Mouse (Mus musculus) embryonic fibroblast, embryonic 13.5 days (primary cell): Measurements from ENCODE around the gene Cep68. TPM values are rescaled to one million over a fixed set of nuclear protein-coding genes. Genes with fewer than 3 reads are reported as not detected.
"Not testable (repeated sequence)": the region's sequence is repeated elsewhere in the genome, so short reads cannot be mapped to it uniquely, and the experiment has no call there.

ENCODE experiments used
- H3K27ac ChIP-seq: 2 replicates; pipeline ENCODE4 v1.5.1; 2012; ENCODE audit warnings: low read length, control low read depth, inconsistent platforms; ENCODE audit not compliant: insufficient read depth
- H3K4me1 ChIP-seq: 2 replicates; pipeline ENCODE4 v1.6.1; 2011; ENCODE audit warnings: low read length; ENCODE audit not compliant: control insufficient read depth, insufficient read depth
- H3K4me3 ChIP-seq: 2 replicates; pipeline ENCODE4 v1.5.1; 2011; ENCODE audit warnings: mild to moderate bottlenecking, control low read depth, low read length; ENCODE audit not compliant: insufficient read depth
- CTCF ChIP-seq: IDR thresholded peaks from 2 replicates; pipeline ENCODE4 v1.5.1; 2011; ENCODE audit warnings: mild to moderate bottlenecking, control low read depth, low read length, moderate library complexity, borderline replicate concordance; ENCODE audit not compliant: insufficient read depth
- POLR2A ChIP-seq: IDR thresholded peaks from 2 replicates; pipeline ENCODE4 v1.6.1; 2011; ENCODE audit warnings: low read depth, mild to moderate bottlenecking, control low read depth, low read length, moderate library complexity
- polyA plus RNA-seq: library from polyadenylated mRNA; stranded (reverse); fragments of >200 nt; gene quantifications from 2 replicates; pipeline ENCODE4 v1.2.4, GENCODE M21; 2011; ENCODE audit warnings: low read depth; ENCODE audit not compliant: missing spikeins, insufficient read length

Cep68 gene
- polyA plus RNA-seq, 1 experiment, result 17.4 TPM

DNA sequence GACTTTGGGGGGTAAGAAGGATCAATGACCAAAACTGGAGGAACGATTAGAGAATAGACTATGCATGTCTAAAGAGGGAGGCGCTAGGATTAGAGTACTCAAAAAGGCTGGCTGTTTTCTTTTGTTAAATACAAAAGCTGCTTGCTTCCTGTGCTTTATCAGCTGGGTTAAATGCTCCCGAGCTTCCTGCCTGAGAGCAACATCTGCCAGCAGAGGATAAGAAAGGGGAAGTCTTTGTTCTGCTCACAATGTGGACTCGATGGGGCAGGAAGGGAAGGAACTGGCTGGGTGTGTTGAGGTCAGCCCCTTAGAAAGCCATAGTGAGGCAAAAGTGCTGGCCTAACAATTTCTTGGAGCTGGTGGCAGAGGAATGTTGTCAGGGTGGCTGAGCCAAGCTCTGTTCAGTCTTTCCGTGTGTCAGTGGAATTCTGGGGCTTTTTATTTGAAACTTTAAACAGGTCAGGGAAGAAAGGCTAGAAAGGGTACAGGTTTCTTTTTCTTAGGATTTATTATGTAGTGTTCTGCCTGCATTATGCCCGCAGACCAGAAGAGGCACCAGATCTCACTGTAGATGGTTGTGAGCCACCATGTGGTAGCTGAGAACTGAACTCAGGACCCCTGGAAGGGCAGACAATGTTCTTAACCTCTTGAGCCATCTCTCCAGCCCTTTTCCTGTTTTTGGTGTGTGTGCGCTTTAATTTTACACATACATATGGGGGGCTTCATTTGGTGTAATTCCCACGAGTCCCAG lies 17.9 kb downstream of the Cep68 start:
- H3K27ac ChIP-seq, result no peak overlapping the region
- TF ChIP-seq CTCF (no peak), POLR2A (no peak)
- no peaks in the 10 kb centered on the region for H3K4me1 ChIP-seq
- no peak overlapping the region for H3K4me3 ChIP-seq

GRCm38 (mm10) chr11:20230286-20230685 lies 18.9 kb downstream of the Cep68 start:
- Histone ChIP-seq H3K27ac (no peak overlapping the region), H3K4me3 (no peak overlapping the region), H3K4me1 (no peaks in the 10 kb centered on the region)
- TF ChIP-seq CTCF, result no peak
- TF ChIP-seq POLR2A, result no peak

GRCm38 (mm10) chr11:20229311-20229710 lies 19.9 kb downstream of the Cep68 start:
- TF ChIP-seq POLR2A, result no peak
- TF ChIP-seq CTCF, result no peak

DNA sequence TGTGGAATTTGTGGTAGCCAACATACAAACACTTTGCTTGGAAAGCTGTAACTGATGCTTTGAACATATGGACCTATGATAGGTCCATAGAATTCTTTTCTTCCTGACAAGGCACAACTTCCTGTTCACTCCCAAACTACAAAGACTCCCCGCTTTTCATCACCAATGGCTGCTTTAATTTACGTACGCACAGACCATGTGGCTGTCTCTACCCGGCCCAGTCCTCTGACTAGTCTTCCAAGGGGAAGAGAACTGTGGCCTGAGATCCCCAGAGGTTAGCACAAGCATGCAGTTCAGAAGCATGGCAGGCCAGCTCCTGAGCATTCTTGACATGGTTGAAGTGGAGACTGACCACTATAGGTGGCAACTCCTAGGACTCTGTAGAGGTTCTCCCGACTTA lies 20.6 kb downstream of the Cep68 start:
- H3K4me3 ChIP-seq, result no peak overlapping the region
- no peaks in the 10 kb centered on the region for H3K4me1 ChIP-seq
- no peak overlapping the region for H3K27ac ChIP-seq
- no peak for TF ChIP-seq POLR2A
- no peak for TF ChIP-seq CTCF

More at GRCm38 (mm10) chr11:20229311-20229710, 19.9 kb downstream of the Cep68 start:
- Histone ChIP-seq H3K27ac (no peak overlapping the region), H3K4me1 (no peaks in the 10 kb centered on the region), H3K4me3 (no peak overlapping the region)

DNA sequence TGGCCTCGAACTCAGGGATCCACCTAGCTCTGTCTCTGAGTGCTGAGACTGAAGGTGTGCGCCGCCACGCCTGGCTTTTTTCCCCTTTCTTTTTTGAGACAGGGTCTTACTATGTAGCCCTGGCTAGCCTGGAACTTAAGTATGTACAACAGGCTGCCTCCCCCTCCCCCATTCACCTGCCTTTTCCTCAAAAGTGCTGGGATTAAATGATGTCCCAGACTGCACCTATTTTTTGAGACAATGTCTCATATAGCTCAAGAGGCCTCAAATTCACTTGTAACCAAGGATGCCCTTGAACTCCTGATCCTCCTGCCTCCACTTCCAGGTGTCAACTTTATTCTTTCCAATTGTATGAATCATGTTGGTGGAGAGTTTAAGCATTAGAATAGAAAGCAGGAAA lies 23.3 kb downstream of the Cep68 start:
- TF ChIP-seq POLR2A (no peak), CTCF (no peak)

GRCm38 (mm10) chr11:20224196-20224595 lies 25.0 kb downstream of the Cep68 start:
- TF ChIP-seq POLR2A (no peak), CTCF (no peak)
- Histone ChIP-seq H3K4me3 (no peak overlapping the region), H3K27ac (no peak overlapping the region), H3K4me1 (no peaks in the 10 kb centered on the region)

More for the DNA sequence above, 23.3 kb downstream of the Cep68 start:
- Histone ChIP-seq H3K27ac (no peak overlapping the region), H3K4me1 (no peaks in the 10 kb centered on the region), H3K4me3 (no peak overlapping the region)

- not testable (repeated sequence) for H3K27ac ChIP-seq, H3K4me3 ChIP-seq, H3K4me1 ChIP-seq
These were observed 27.6 kb downstream of the Cep68 start for GRCm38 (mm10) chr11:20221671-20222070.

- TF ChIP-seq POLR2A (no peak), CTCF (no peak)
- H3K27ac ChIP-seq, result no peak overlapping the region
- no peaks in the 10 kb centered on the region; the same call in 1 of the 2 replicates for H3K4me1 ChIP-seq
- no peak overlapping the region for H3K4me3 ChIP-seq
These were observed 32.0 kb downstream of the Cep68 start for GRCm38 (mm10) chr11:20217227-20217626.

DNA sequence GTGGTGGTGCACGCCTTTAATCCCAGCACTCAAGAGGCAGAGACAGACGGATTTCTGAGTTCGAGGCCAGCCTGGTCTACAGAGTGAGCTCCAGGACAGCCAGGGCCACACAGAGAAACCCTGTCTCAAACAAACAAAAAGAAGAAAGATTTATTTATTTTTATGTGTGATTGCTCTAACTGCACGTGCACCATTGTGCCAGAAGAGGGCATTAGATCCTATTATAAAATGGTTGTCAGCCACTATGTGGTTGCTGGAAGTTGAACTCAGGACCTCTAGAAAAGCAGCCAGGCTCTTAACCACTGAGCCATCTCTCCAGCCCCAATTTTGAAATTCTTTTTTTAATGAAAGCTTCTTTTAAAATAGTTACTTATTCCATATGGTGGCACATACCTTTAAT lies 32.8 kb downstream of the Cep68 start:
- no peaks in the 10 kb centered on the region; the same call in 1 of the 2 replicates for H3K4me1 ChIP-seq
- no peak overlapping the region for H3K27ac ChIP-seq
- no peak overlapping the region for H3K4me3 ChIP-seq
- TF ChIP-seq POLR2A (no peak), CTCF (no peak)

DNA sequence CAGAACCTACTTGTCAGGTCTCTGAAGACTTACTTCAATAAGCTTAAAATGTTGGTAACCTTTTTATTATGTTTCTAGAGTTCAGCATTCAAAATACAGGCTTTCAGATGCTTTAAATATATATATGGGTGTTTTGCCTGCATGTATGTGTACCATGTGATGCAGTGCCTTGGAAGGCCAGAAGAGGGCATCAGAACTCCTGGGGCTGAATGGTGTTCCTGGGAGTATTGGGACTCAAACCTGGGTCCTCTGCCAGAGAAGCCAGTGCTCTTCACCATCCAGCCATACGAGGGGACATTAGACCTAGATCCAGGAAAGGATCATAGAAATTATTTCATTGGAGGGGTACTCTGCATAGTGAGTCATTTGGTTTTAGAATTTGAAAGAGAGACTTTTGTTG lies 34.5 kb downstream of the Cep68 start:
- H3K4me3 ChIP-seq, result no peak overlapping the region
- TF ChIP-seq CTCF, result no peak
- TF ChIP-seq POLR2A, result no peak
- no peak overlapping the region for H3K27ac ChIP-seq
- peaks cover 2% of the 10 kb centered on the region for H3K4me1 ChIP-seq

- Histone ChIP-seq H3K4me3 (no peak overlapping the region), H3K27ac (no peak overlapping the region), H3K4me1 (peaks cover 2% of the 10 kb centered on the region)
- TF ChIP-seq POLR2A (no peak), CTCF (no peak)
These were observed 37.4 kb downstream of the Cep68 start for GRCm38 (mm10) chr11:20211838-20212237.

DNA sequence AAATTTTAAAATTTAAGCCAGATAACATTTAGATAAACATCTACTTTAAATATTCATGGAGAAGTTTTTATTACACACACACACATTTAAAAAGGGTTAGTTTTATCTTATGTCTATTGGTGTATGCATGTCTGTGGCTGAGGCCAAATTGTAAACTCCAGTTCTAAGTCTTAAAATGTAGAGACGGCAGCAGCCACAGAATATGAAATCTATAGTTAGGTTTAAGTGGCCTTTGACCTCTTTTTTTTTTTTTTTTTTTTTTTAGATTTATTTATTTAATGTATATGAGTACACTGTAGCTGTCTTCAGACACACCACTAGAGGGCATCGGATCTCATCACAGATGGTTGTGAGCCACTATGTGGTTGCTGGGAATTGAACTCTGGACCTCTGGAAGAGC lies 41.6 kb downstream of the Cep68 start:
- Histone ChIP-seq H3K4me1 (peaks cover 4% of the 10 kb centered on the region), H3K27ac (no peak overlapping the region), H3K4me3 (no peak overlapping the region)
- no peak for TF ChIP-seq CTCF
- no peak for TF ChIP-seq POLR2A
